Mouse (Mus musculus): ENCODE measurements at regions not wholly inside any gene's neighbourhood (a gene's known extent, or its start where the extent isn't known, plus 50 kb on each side); places are given as distances from the start of the nearest gene placed in this dataset.

DNA sequence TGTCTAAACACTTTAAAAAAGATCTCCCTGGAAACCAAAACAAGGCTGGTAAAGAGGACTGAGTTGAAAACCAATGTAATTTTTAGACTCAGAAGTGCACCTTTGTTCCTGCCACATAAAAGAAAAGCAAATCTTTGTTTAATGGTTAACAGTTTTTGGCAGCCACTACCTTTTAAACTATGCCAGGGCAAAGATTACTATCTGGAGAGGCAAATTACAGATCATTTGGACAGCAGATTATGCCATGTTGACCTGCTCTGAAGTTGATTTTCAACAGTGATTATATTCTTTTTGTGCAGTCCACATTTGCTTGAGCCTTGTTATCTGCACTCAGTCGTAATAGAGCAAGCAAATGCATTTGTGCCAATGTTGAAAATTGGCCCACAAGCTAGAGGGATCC, 76.4 kb upstream of the Mid1 start:
- H3K9me3 ChIP-seq (ENCODE audit: low read length): no peaks in the 10 kb centered on the region
- DNase-seq: no peak
- 46% methylated on average over 1 of the region's 1 CpGs for WGBS (ENCODE audit: insufficient replicate concordance)

More for the DNA sequence above, 76.4 kb upstream of the Mid1 start:
- no peaks in the 10 kb centered on the region for H3K27me3 ChIP-seq (ENCODE audit: insufficient read depth, low read length)
- no peak overlapping the region for H3K4me3 ChIP-seq (ENCODE audit: low read depth, low read length)
- H3K36me3 ChIP-seq (replicated peaks; ENCODE audit: insufficient read depth, low read length): no peaks in the 10 kb centered on the region
- no peak overlapping the region for H3K27ac ChIP-seq (ENCODE audit: low read depth)
- no peaks in the 10 kb centered on the region for H3K4me1 ChIP-seq (ENCODE audit: insufficient read depth)
- H3K4me2 ChIP-seq (ENCODE audit: low read depth, low read length): no peak overlapping the region
- no peak for TF ChIP-seq CTCF (IDR thresholded peaks at IDR 0.05; ENCODE audit: low read depth)
- TF ChIP-seq EP300 (IDR thresholded peaks at IDR 0.05; ENCODE audit: low read depth): no peak
- peak; percentile 35; the same call in 1 of the 2 replicates for ATAC-seq
- H3K9ac ChIP-seq (replicated peaks): no peak overlapping the region

Data from liver, postnatal 0 days (tissue).